Mouse (Mus musculus): ENCODE results near the gene Nlrp5.
"Not testable (repeated sequence)": the region's sequence is repeated elsewhere in the genome, so short reads cannot be mapped to it uniquely, and the experiment has no call there.

Nlrp5 gene

DNA sequence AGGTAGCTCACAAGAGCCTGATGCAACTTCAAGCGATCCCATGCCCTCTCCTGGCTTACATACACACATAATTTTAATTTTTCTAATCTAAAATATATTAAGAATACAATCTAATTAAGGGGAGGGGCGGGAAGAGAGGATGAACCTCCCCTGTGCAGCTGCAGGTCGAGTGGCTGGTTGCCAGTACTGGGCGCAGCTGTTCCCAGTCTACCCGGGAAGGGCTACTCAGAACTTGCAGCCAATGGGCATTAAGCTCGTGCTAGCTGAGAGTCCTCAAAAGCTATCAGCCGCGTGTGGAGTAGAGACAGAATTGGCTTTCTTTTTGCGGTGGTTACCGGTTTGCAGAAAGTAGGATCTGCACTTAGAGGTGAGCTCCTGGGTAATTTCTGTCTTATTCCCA, at the start of gene Nlrp5:
TSS of gene Nlrp5 (plus strand) at position 301 of the 400 bp plus-strand sequence.
- no peak for DNase-seq

- DNase-seq, result not testable (repeated sequence)
These were observed 27.4 kb upstream of the Nlrp5 start for GRCm38 (mm10) chr7:23358311-23358710.

- not testable (repeated sequence) for DNase-seq
These were observed 84.5 kb downstream of the Nlrp5 start for GRCm38 (mm10) chr7:23470201-23470600.

- not testable (repeated sequence) for DNase-seq
These were observed 85.1 kb downstream of the Nlrp5 start for GRCm38 (mm10) chr7:23470832-23471231.

GRCm38 (mm10) chr7:23472886-23473285, 87.2 kb downstream of the Nlrp5 start:
- DNase-seq, result not testable (repeated sequence)
